Mouse (Mus musculus): ENCODE measurements at regions not wholly inside any gene's neighbourhood (a gene's known extent, or its start where the extent isn't known, plus 50 kb on each side); places are given as distances from the start of the nearest gene placed in this dataset.
"Not testable (repeated sequence)": the region's sequence is repeated elsewhere in the genome, so short reads cannot be mapped to it uniquely, and the experiment has no call there.

DNA sequence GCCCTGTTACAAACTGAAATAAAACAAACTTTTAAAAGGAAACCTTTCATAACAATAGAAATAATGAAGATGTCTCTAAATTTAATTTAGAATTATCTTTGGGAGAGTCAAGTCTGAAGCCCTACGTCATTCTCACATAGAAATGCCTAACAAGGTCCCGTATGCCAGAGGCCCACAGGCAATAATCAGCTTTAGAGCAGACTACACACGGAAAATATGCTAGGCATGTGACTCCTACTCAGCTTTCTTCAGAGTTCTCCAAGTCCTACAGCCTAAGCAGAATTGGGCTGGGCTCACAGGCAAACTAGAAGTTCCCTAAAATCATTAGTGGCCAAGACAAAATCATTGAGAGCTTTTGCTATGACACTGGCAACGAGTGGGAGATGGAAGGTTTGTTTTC, 176.9 kb upstream of the Gap43 start:
- DNase-seq, result no peak

DNA sequence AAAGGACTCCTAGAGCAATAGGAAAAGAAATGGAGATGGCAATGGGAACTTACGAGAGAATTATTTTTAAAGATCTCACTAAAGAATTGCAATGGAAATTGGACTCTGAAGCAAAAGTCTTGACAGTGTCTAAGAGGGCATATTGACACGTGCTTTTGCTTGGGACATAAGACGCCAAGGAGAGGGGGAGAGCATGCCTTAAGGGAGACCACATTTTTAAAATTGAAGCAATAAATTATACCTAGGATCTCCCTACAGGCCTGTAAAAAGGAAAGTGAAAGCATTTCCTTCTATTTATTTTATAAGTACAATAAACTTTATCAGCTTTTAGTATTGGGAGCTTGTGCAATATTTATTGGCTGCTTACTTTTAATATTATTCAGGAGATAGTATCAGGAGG, 175.5 kb upstream of the Gap43 start:
- no peak for DNase-seq

DNA sequence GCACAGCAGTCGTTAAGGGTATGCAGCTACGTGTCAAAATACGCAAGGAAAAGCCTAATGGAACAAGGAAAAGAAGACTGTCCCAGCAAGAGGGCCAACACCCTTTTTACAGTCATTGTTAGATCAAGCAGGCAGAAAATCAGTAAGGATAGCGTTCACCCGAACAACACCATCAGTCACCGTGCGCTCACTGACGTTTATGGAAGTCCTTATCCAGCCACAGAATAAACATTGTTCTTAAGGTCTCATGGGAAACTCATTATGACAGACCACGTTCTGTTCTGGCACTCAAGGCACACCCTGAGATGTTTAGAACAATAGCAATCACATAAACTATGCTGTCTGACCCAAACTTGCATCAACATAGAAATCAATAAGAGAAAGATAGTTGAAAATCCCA, 164.7 kb upstream of the Gap43 start:
- DNase-seq, result no peak

DNA sequence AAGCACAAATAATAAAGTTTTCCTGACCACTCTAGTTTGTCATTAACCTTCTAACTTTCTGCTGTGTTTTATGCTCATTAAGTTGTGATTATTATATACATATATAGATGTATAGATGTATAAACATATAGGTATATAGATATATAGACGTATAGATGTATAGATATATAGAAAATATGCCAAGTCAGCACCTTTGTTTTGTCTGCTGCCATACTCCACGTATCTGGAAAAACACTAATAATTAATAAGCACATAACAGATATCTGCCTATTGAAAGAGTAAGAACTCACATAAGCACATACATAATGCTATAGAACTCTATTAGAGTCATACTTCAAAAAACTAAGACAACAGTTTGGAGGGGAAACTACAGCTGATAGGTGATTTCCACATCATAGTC, 161.3 kb upstream of the Gap43 start:
- DNase-seq, result no peak

DNA sequence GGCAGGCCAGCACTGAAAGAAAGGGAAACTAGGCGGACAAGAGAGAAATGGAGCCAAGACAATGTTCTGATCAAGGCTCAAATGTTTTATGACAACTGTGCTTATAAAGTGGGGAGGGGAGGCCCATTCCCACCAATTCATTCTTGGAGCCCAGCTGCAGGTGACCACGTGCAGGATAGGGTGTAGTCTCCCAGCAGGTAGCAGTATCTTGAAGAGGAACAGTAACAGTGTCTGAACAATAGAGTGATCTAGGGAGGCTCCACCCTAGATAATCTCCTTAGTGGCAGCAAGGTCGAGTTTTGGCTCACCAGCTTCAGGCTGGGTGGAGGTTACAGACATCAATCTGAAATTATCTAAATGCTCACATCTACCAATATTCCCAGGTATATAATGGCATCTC, 160.7 kb upstream of the Gap43 start:
- DNase-seq, result not testable (repeated sequence)

DNA sequence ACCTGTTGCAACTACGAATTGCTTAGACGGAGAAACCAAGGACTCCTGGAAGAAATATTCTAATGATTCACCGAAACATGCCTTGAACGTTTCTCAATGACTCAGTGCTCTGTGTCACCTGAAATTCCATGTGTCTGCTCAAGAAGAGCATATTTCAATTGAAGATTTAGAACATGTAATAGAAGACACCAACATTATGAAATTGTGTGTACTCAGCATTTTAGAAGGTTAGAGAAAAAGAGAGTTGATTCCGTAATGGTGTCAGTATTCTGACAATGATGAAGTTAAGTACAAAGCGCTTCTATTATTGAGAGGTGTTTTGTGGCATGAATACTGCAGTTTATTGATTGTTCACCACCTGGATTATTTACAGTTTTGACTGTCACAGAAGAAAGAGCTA, 159.1 kb upstream of the Gap43 start:
- DNase-seq, result no peak

DNA sequence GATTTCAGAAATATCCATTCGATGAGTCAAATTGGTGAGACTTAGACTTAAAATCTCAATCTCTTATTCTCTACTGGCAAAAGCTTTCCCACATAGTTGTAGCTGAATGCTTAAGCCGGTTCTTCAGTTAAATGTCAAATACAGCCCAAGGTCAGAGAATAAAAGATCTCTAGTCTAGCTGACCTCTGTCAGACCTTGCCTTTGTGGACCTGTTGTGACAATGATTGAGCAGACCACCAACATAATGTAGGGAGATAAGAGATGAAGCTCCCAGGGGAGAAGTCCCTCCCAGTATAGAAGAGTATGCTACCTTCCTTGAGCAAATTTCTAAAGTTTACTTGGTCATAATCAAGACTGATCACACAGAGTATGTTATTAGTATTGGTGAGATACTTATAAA, 157.9 kb upstream of the Gap43 start:
- no peak for DNase-seq

DNA sequence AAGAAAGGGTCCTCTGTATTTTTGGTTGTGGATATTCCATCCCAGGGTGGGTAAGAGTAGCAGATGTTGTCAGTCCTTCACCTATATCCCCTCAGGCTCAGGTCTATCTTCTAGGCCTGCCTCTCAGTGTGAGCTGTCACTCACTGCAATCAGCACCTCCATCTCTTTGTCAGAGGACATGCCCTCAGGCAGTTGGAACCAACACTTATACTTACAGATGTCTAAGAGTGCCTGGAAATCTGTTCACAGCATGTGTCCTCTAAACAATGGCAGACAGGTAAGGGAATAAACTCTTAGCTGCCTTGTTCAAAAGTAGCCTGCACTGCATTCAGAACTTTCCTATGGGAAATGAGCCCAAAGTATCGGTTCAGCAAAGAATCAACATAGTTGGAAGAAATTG, 153.1 kb upstream of the Gap43 start:
- DNase-seq, result no peak

DNA sequence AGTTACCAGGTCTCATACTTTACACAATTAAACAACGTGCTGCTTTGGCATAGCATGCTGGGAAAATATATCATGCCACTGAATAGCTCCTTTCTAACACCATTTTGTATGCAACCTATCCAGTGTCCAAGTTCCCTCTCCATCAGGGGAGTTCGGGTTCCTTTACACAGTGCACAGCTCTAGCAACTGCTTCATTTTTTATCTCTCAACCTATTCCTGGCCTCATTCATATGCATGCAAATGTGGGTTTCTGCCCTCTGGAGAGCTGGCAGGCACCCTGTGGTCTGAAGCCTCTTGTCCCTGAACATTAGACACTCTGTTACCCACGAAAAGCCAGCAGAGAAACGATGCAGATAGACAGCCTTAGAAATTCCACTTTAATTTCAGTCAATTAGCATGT, 148.3 kb upstream of the Gap43 start:
- no peak for DNase-seq

DNA sequence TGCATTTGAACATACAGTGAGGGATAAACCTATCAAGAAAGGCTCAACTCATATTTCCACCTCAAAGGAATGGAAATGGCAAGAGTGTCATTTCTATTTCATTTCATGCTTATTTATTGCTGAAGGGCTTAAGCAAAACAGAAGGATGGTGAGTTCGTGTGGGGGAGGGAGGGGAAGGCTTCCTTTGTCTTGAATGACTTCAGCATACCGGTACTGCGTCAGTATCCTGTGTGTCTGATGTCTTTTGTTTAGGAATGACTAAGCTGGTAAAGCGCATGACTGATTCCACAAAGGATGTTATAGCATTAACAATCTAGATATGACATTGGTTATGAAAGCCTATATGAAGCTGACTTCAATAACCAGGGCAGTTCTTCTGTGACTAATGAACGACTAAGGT, 139.5 kb upstream of the Gap43 start:
- DNase-seq, result no peak

DNA sequence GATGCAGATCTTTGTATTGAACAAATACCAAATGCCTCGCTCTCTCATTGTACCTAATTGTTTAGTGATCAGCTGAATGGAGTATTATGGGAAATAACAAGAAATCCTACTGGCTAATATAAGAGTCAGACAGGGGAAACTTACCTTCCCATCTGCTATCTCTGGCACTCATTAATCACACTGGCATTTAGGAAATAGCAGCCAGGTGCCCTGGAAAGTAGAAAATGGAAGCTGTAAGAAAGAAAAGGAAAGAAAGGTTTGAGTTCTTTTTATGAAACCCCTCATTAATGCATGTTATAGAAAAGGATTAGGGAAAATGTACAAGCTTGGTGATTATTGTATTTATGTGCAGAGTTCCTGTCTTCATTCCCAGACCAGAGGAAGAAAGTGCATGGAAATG, 126.5 kb upstream of the Gap43 start:
- DNase-seq, result no peak

DNA sequence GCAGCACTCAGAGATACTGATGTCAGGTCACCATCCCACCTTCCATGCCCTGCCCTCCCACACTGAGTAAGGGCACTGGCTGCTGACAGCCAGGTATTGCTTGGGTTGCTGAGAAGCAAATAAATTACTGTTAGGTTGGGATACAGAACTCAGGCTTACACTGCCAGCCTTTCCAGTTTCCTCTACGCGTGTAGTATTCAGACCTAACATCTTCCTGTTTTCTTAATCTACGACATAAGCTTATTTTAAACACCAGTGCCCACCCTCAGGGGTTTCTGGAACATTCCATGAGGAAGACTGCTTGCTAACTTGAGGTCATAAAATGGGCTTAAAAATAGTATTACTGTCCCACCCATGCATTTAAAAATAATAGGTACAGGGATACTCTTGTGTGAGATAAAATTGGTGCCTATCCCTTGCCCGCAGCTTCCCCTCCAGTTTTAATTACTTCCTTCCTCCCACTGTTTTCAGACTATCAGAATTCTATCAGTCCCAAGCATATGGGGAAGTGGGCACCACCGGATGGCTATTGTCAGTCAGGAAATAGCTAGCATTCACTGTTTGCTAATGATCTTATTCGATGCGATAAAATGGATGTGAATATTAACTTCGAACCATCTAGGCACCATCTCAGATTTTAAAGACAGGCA, 116.0 kb upstream of the Gap43 start:
- DNase-seq, result no peak

DNA sequence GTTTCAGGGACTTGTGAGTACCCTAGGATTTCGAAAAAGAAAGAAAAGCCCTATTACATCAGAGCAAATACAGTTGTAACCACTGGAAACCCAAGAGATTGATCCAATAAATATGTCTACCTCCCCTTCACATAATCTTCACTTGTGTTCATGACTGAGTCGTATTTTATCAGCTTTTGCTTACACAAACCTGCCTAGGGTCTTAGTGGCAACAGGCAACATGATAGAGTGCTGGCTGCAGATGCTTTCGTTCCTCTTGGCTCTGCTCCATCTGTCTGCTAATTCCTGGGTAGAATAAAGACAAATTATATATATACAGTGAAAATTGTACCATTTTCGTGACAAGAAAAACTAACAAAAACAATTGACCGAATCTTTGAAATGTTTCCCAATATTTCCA, 112.9 kb upstream of the Gap43 start:
- DNase-seq, result no peak

DNA sequence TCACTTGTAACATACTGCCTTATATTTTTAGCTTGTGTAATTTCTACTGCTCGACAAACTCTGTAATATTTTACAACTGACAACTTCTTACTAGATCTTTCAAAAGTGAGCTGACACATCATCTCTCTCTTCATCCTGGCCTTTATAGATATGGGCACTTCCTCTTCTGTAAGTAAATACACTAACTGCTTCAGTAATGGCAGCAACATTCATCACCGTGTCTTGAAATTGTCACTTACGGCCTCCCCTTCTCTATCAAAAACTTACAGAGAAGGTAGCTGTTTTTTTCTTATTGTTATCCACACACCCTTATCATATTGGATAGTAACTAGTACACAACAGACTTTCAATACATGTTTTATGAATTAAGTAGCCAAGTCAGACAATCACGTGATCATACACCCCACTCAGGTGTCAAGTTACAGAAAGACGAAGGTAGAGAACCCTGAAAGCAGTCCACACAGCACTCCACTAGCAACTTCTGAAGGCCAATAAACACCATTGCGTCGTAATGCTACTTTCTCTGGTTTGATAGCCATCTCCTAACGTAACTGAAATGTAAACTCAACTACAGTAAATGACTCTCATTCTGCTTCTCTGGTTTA, 109.5 kb upstream of the Gap43 start:
- no peak for DNase-seq

DNA sequence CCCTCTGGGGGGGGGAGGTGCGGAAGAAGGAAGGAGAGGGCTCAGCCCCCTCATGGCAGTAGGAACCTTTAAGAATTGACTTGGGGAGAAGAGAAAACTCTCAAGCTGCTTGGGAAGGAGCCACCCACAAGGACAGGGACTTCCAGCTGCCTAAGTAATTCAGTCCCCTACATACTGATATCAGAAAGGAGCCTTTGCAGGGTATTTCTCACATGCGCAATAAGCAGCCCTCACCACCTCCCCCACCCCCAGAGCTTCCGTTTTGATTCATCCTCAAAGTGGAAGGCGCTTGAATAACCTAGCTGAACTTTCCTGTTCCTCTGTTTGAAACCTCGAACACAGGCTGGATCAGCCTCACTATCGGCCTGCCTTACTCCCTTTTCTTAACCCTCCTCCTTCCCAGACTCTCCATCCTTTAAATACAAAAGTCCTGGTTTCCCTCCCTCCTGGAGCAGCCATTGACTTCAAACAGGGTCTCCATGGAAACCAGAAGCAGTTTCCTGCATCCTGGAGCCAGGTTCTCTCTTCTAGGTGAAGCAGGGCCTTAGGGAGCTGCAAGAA, 104.5 kb upstream of the Gap43 start:
- no peak for DNase-seq

DNA sequence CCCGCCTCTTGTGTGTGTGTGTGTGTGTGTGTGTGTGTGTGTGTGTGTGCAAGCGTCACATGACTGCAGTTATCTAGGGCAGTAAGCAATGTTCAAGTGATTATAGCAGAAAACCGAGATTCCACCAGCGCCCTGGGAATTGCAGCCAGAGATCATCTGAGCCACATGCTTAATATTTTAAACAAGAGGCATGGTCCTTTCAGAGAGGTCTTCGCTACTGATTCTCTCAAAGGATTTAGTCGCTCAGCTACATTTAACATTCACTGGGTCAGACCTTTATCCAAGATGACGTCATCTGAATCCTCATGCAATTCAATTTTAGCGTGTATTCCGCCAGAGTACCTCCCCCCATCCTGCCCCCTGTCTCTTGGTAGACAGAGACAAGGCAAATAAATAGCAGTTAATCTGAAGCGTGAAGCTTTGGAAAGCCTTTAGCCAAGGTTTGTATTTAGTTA, 104.0 kb upstream of the Gap43 start:
- DNase-seq, result no peak

DNA sequence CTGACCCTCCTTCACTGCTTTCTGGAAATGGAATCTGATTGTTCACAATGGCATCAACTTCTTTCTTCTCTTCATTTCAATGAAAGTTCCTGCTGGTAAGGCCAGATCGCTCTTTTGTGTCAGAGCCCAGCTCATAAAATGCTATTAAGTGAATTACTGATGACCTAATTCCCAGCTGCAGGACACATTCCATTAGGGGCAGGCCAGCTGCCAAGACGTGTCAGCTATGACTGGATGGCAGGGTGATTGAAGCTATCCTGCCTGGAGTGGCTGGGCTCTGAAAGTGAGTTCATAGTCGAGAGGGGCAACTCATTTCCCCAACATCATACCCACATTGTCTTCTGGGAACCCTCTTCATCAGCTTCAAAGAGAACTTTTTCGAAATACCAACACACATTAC, 100.4 kb upstream of the Gap43 start:
- DNase-seq, result peak; percentile 6 to 27

DNA sequence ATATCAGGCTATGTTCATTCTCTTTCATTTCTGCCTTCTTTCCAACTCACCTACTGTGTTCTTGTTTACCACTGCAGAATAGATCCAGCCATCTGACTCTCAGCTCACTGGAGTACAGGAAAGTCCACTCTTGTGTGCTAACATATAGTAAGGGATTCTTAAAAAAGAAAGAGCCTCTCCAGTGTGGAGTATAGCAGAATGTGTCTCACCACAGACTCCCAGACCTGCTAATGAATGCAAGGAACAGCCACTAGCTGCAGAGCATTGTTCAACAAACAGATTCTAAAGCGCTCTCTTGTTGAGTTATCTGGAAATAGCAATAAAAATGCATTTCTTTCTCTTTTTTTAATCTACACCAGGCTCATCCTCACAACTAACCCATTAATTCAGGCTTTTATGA, 91.1 kb upstream of the Gap43 start:
- no peak for DNase-seq

DNA sequence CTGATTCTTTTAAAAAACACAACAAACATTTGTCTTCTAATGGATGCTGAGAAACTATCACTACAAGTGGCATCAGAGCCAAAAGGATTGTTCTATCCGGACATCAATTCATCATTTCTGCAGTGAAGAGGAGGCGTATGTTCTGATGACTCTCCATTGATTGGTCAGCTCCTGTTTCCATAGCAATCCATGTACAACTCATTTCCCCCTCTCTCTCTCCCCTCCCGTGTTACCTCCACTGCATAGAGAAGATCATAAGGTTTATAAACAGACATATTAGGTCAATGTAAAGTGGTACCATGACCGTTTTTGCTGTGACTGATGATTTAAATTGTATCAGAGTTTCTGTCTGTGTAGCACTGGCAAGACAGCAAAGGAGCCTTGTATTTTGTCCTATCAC, 76.2 kb upstream of the Gap43 start:
- DNase-seq, result no peak

DNA sequence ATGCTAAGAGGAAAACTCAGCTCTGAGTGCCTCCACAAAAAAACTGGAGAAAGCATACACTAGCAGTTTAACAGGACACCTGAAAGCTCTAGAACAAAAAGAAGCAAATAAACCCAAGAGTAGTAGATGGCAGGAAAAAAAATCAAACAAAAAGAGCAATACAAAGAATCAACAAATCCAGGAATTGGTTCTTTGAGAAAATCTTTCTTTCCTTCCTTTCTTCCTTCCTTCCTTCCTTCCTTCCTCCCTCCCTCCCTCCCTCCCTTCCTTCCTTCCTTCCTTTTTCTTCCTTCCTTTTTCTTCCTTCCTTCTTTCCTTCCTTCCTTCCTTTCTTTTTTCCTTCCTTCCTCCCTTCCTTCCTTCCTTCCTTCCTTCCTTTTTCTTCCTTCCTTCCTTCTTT, 71.6 kb upstream of the Gap43 start:
- DNase-seq, result not testable (repeated sequence)

DNA sequence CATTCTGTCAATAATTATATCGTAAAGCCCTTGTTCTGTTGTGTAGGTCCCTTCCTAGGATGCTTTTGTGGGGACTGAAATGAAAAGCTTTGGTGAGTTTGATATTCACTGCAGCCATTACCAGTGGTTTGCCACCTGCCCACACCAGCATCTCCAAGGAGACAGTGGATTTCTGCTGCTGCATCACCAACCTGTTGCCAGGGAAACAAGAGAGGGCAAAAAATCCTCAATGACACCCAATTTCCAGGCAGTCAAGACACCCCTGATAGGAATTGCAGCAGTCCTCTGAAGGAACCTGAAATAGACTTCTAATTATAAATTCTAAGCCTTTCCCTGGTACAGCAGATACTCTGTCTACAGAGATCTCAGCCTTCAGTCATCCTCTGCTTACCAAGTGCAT, 56.1 kb upstream of the Gap43 start:
- no peak for DNase-seq

Data from kidney, postnatal 36 days (tissue).